Mouse (Mus musculus): ENCODE results near the gene Gm10053. TPM values are rescaled to one million over a fixed set of nuclear protein-coding genes. Genes with fewer than 3 reads are reported as not detected.

Gene Gm10053
- polyA plus RNA-seq, 3 experiments from 2014 or later: 198 to 308 (median 215) TPM

DNA sequence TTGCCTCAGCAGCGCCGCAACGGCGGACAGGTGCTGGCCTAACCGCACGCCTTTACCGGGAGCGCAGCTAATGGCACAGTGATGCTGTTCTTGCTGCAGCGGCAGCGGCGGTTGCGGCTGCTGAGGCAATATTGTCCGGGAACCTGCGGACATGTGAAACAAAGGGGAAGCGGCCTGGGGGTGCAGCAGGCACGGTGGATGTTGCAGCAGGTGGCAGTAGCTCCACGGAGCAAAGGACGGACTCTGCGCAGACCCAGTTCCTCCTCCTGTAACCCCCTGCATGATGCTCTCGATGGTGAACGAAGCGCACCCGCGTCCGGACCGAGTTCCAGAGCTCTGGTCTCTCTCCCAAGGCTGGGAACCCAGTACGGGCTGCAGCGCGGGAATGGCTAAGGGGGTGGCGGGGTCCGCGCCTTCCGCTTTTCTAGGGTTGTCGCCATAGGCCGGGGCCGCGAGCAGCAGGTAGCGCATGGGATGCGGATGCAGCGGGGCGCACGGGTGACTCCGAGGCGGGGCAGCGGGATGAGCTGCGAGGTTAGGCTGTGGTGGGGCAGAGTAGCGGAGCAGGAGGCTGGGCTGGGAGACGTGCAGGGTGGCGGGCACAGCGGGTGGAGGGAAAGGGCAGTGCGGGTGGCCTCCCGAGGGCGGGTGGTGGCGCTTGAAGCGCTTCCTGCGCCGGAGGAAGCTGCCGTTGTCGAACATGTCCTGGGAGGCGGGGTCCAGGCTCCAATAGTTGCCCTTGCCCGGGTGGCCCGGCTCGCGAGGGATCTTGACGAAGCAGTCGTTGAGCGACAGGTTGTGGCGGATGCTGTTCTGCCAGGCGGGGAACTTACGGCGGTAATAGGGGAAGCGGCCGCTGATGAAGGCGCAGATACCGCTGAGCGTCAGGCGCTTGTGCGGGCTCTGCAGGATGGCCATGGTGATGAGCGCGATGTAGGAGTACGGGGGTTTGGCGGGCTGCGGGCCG is 24.4 kb downstream of the Gm10053 start:
- no peak for ATAC-seq

DNA sequence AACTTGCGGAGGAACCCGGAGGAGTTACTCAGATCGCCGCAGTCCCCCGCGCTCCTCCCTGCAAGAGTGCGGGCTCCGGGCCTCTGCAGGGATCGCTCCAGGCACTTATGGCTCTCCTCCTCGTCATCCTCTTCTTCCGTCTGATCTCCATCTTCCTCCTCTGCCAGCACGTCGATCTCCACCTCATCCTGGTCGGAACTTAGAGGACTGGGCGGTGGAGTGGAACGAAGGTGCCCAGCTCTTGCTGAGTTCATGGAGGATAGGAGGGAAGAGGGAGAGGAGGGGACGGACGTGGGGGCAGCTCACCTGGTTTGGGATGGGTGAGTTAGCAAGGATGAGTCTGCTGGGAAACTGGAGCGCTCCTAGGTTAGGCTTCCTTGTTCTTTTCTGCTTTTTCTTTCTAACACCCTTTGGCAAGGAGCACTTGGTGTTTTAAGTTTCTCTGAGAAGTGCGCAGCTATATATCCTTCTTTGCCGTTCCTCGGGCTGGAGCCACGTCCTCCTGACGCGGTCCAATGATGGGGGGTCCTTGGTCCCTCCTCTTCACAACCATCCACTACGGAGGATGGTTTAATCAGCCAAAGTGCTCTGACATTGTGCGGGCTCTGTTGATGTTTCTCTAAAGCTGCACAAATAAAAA is 25.2 kb downstream of the Gm10053 start, which contains the start of gene Foxd4:
Gene Foxd4 (minus strand): TSS at position 617 of the 640 bp plus-strand sequence.
- ATAC-seq: no peak

DNA sequence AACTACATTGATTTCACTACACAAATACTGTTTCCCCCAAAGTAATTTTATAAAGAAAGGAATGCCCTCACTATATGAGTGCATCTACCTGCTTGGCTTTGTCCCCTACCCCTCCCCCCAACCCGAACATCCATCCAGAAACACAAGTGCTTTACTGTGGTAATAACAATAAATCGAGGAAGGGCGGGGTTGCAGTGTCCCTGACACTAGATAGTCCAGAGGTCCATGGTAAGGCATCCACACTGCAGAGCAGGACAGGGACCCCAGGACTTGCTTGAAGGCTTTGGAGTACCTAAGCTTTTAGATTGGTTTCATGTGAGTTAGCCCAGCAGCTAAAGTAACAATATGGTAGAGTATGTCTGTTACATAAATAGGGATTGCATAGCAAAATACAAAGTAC is 26.2 kb downstream of the Gm10053 start:
- ATAC-seq: no peak

DNA sequence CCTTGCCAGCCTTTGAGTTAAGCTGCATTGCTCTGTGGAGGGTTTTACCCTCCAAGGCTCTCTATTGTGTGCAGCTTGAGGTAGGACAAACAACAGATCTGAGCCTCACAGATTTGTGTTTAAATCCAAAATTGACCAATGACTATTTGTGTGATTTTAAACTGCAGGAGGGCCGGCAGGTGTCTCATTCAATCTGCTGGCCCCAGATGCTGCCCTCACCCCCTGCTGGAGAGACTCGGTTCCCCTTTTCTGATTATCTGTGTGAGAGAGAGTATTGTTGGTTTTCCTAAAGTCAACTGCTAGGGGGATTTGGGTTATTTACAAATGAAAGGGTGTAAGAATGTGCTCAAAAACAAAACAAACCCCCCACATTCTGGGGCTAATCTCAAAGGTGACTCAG is 26.8 kb downstream of the Gm10053 start:
- ATAC-seq: no peak

DNA sequence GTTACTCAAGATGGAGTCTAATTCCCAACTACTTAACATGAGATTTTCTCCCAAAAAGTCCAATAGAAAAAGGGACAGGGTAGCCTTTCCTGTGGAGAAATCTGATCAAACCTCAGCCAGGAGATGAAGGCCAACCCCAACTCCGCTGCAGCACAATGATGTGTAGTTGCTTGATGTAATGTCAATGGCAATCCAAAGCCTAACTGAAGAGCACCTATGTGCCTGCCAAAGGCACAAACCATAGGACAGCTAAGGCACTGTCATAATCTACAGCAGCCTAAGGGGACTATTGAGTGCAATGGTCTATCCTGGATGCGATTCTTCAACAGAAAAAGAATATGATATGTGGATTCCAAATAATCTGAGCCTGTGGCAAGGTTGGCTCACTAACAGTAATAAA is 27.3 kb downstream of the Gm10053 start:
- ATAC-seq: no peak

DNA sequence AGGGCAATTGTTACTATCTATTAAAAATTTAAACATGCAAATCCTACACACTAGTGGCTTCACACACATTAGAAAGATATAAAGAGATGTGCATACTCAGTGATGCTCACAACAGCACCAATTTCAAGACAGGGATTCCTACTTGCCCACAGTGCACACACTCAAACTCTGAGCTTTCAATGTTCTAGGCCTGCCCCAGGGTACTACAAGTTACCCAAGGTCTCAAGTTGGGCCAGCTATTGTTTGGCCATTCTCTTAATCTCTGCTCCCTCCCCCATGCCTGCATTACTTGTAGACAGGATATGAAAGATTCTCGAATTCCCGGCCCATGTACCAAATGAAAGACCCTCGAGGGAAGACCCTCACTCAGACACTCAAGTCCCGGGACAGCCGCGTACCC is 32.2 kb downstream of the Gm10053 start:
- ATAC-seq: no peak

DNA sequence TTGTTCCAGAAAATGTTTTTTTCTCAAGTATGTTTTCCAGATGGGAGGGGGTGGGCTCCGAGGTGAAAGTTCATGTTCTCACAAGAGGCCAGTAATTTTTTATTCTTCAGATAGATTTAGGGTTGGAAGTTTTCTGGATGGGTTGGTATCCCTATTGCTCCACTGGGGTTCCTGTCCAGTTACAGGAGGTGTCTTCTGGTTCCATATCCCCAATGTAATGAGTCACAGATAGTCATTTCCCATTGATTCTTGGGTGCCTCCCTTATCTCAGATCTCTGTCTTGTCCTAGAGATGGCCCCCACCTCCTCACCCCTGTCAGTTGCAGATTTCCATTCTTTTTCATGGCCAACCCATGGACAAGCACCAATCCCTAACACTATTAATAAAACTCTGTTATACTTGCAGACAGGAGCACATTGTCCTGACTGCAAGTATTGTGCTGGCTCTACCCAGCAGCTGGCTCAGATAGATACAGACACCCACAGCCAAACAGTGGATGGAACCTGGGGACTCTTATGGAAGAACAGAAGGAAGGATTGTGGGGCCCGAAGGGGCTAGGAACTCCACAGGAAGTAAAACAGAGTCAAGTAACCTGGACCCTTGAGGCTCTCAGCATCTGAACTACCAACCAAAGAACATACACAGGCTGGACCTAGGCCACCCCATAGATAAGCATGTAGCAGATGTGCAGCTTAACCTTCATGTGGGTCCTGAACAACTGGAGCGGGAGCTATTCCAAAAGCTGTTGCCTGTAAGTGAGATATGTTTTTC is 33.1 kb downstream of the Gm10053 start:
- ATAC-seq: no peak

DNA sequence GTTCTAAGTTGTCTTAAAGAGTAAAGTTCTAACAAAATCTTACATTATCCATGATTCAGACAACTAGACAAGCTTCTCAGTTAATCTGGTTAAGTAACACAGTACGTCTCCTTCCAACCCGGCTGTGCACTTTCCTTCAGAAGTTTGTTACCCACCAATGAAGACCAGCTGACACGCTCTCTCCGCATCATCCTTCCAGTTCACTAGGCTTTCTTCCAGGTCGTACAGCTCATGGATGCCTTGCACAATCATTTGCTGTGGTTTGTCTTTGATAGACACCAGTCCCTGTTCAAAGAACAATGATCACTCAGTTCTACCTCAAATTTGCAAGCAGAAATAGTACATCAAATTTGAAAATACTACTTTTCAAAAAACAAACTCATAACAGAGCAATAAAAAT is 45.4 kb downstream of the Gm10053 start:
- no peak for ATAC-seq

Other genes with a start within 250 kb of the Gm10053 start
- not detected for gene Tmem252, start 201.7 kb upstream of the Gm10053 start, polyA plus RNA-seq (2017; shearing (Covaris generic))
- gene Pgm5, start 13.8 kb upstream of the Gm10053 start, polyA plus RNA-seq (2017; shearing (Covaris generic)): under 1 TPM in 1 of 3 experiments, not detected in 2; 0.27 TPM
- gene Foxd4, start 25.5 kb downstream of the Gm10053 start, polyA plus RNA-seq (2017; shearing (Covaris generic)): not detected
- 10 to 100 TPM; 16.6 to 33.1 (median 21.7) TPM for gene Cbwd1, start 85.9 kb downstream of the Gm10053 start, polyA plus RNA-seq (2017; shearing (Covaris generic))
- gene Dock8, start 123.8 kb downstream of the Gm10053 start, polyA plus RNA-seq (2017; shearing (Covaris generic)): 100 to 1,000 TPM in 1 of 3 experiments, 10 to 100 TPM in 2; 86.4 to 117 (median 93.6) TPM